Mouse (Mus musculus): ENCODE data around the gene Fcor. TPM values are rescaled to one million over a fixed set of nuclear protein-coding genes. Genes with fewer than 3 reads are reported as not detected.

Gene Fcor
- polyA plus RNA-seq, 1 experiment from 2014 or later, result 19.4 TPM

DNA sequence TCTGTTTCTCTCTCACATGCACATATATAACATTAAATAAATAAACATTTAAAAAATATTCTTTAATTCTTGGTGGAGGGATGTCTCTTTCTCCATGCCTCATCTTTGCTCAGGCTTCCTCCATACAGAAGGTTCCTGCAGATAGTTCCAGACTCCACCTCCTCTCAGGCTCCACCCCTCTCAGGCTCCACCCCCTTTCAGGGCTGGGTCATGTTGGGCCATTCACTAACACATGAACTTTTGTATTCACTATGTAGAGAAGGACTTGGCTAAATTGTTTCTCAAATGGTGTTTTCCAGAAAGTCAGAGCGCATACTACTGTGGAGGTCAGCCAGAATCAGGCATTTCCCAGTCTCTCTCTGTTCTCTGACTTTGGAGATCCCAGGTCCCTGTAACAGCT, 29.3 kb upstream of the Fcor start:
- Histone ChIP-seq H3K9ac (replicated peaks; ENCODE audit: low read depth, low read length) (no peak overlapping the region), H3K27ac (ENCODE audit: low read length) (no peak overlapping the region), H3K4me3 (ENCODE audit: low read depth, low read length) (no peak overlapping the region), H3K4me2 (replicated peaks; ENCODE audit: low read depth, low read length) (no peak overlapping the region), H3K4me1 (ENCODE audit: control insufficient read depth, insufficient read depth, low read length) (no peaks in the 10 kb centered on the region), H3K36me3 (ENCODE audit: control insufficient read depth, insufficient read depth, low read length) (no peaks in the 10 kb centered on the region), H3K27me3 (ENCODE audit: control insufficient read depth, insufficient read depth, low read length) (no peaks in the 10 kb centered on the region), H3K9me3 (ENCODE audit: control insufficient read depth, low read depth, low read length) (no peaks in the 10 kb centered on the region)
- WGBS, result 97% methylated on average over 1 of the region's 1 CpGs
- no peak for ATAC-seq (ENCODE audit: insufficient number of reproducible peaks, insufficient read depth, low FRiP score, low read depth)

- no peaks in the 10 kb centered on the region for H3K9me3 ChIP-seq (ENCODE audit: control insufficient read depth, low read depth, low read length)
- H3K4me2 ChIP-seq (replicated peaks; ENCODE audit: low read depth, low read length), result no peak within 1 kb of the TSS
- no peak within 1 kb of the TSS for H3K9ac ChIP-seq (replicated peaks; ENCODE audit: low read depth, low read length)
- no peaks in the 10 kb centered on the region for H3K36me3 ChIP-seq (ENCODE audit: control insufficient read depth, insufficient read depth, low read length)
- ATAC-seq (ENCODE audit: insufficient number of reproducible peaks, insufficient read depth, low FRiP score, low read depth), result no peak
- no peak within 1 kb of the TSS for H3K27ac ChIP-seq (ENCODE audit: low read length)
- no peaks in the 10 kb centered on the region for H3K4me1 ChIP-seq (ENCODE audit: control insufficient read depth, insufficient read depth, low read length)
- WGBS, result 85% methylated on average over 3 of the region's 3 CpGs
- H3K4me3 ChIP-seq (ENCODE audit: low read depth, low read length), result no peak within 1 kb of the TSS
- H3K27me3 ChIP-seq (ENCODE audit: control insufficient read depth, insufficient read depth, low read length), result no peaks in the 10 kb centered on the region
Observed at GRCm38 (mm10) chr8:3694121-3694520, 22.0 kb upstream of the Fcor start, which contains the start of gene Fcer2a. Gene Fcer2a, minus strand, starts transcription at chr8:3694175.

GRCm38 (mm10) chr8:3690774-3691173, 18.6 kb upstream of the Fcor start:
- Histone ChIP-seq H3K4me3 (ENCODE audit: low read depth, low read length) (no peak overlapping the region), H3K4me1 (ENCODE audit: control insufficient read depth, insufficient read depth, low read length) (no peaks in the 10 kb centered on the region), H3K27me3 (ENCODE audit: control insufficient read depth, insufficient read depth, low read length) (no peaks in the 10 kb centered on the region), H3K36me3 (ENCODE audit: control insufficient read depth, insufficient read depth, low read length) (no peaks in the 10 kb centered on the region), H3K4me2 (replicated peaks; ENCODE audit: low read depth, low read length) (no peak overlapping the region), H3K9ac (replicated peaks; ENCODE audit: low read depth, low read length) (no peak overlapping the region), H3K9me3 (ENCODE audit: control insufficient read depth, low read depth, low read length) (no peaks in the 10 kb centered on the region), H3K27ac (ENCODE audit: low read length) (no peak overlapping the region)
- WGBS, result 77% methylated on average over 3 of the region's 3 CpGs
- ATAC-seq (ENCODE audit: insufficient number of reproducible peaks, insufficient read depth, low FRiP score, low read depth), result no peak

GRCm38 (mm10) chr8:3687537-3687936, 15.4 kb upstream of the Fcor start:
- Histone ChIP-seq H3K4me1 (ENCODE audit: control insufficient read depth, insufficient read depth, low read length) (no peaks in the 10 kb centered on the region), H3K36me3 (ENCODE audit: control insufficient read depth, insufficient read depth, low read length) (no peaks in the 10 kb centered on the region), H3K4me2 (replicated peaks; ENCODE audit: low read depth, low read length) (no peak overlapping the region), H3K27me3 (ENCODE audit: control insufficient read depth, insufficient read depth, low read length) (no peaks in the 10 kb centered on the region), H3K9ac (replicated peaks; ENCODE audit: low read depth, low read length) (no peak overlapping the region), H3K4me3 (ENCODE audit: low read depth, low read length) (no peak overlapping the region), H3K9me3 (ENCODE audit: control insufficient read depth, low read depth, low read length) (no peaks in the 10 kb centered on the region), H3K27ac (ENCODE audit: low read length) (no peak overlapping the region)
- WGBS, result 74% methylated on average over 6 of the region's 6 CpGs
- no peak for ATAC-seq (ENCODE audit: insufficient number of reproducible peaks, insufficient read depth, low FRiP score, low read depth)

GRCm38 (mm10) chr8:3685422-3685821, 13.3 kb upstream of the Fcor start:
- Histone ChIP-seq H3K4me3 (ENCODE audit: low read depth, low read length) (no peak overlapping the region), H3K27ac (ENCODE audit: low read length) (no peak overlapping the region), H3K4me2 (replicated peaks; ENCODE audit: low read depth, low read length) (no peak overlapping the region), H3K9ac (replicated peaks; ENCODE audit: low read depth, low read length) (no peak overlapping the region), H3K27me3 (ENCODE audit: control insufficient read depth, insufficient read depth, low read length) (no peaks in the 10 kb centered on the region), H3K4me1 (ENCODE audit: control insufficient read depth, insufficient read depth, low read length) (no peaks in the 10 kb centered on the region), H3K9me3 (ENCODE audit: control insufficient read depth, low read depth, low read length) (no peaks in the 10 kb centered on the region), H3K36me3 (ENCODE audit: control insufficient read depth, insufficient read depth, low read length) (peaks cover 2% of the 10 kb centered on the region; the same call in 1 of the 2 replicates)
- 68% methylated on average over 5 of the region's 5 CpGs for WGBS
- ATAC-seq (ENCODE audit: insufficient number of reproducible peaks, insufficient read depth, low FRiP score, low read depth), result no peak

- no peak for ATAC-seq (ENCODE audit: insufficient number of reproducible peaks, insufficient read depth, low FRiP score, low read depth)
- no peak overlapping the region for H3K27ac ChIP-seq (ENCODE audit: low read length)
- no peaks in the 10 kb centered on the region for H3K9me3 ChIP-seq (ENCODE audit: control insufficient read depth, low read depth, low read length)
Observed at GRCm38 (mm10) chr8:3684530-3684929, 12.4 kb upstream of the Fcor start.

GRCm38 (mm10) chr8:3683408-3684176, 11.4 kb upstream of the Fcor start:
- WGBS, result 70% methylated on average over 6 of the region's 6 CpGs
- H3K4me2 ChIP-seq (replicated peaks; ENCODE audit: low read depth, low read length), result no peak overlapping the region
- H3K36me3 ChIP-seq (ENCODE audit: control insufficient read depth, insufficient read depth, low read length), result peaks cover 19% of the 10 kb centered on the region
- H3K4me3 ChIP-seq (ENCODE audit: low read depth, low read length), result no peak overlapping the region
- no peaks in the 10 kb centered on the region for H3K9me3 ChIP-seq (ENCODE audit: control insufficient read depth, low read depth, low read length)
- H3K27ac ChIP-seq (ENCODE audit: low read length), result no peak overlapping the region
- ATAC-seq (ENCODE audit: insufficient number of reproducible peaks, insufficient read depth, low FRiP score, low read depth), result no peak
- H3K27me3 ChIP-seq (ENCODE audit: control insufficient read depth, insufficient read depth, low read length), result no peaks in the 10 kb centered on the region
- H3K4me1 ChIP-seq (ENCODE audit: control insufficient read depth, insufficient read depth, low read length), result no peaks in the 10 kb centered on the region
- no peak overlapping the region for H3K9ac ChIP-seq (replicated peaks; ENCODE audit: low read depth, low read length)

More at GRCm38 (mm10) chr8:3684530-3684929, 12.4 kb upstream of the Fcor start:
- Histone ChIP-seq H3K4me1 (ENCODE audit: control insufficient read depth, insufficient read depth, low read length) (no peaks in the 10 kb centered on the region), H3K36me3 (ENCODE audit: control insufficient read depth, insufficient read depth, low read length) (peaks cover 11% of the 10 kb centered on the region; the same call in 1 of the 2 replicates), H3K9ac (replicated peaks; ENCODE audit: low read depth, low read length) (no peak overlapping the region), H3K4me2 (replicated peaks; ENCODE audit: low read depth, low read length) (no peak overlapping the region), H3K27me3 (ENCODE audit: control insufficient read depth, insufficient read depth, low read length) (no peaks in the 10 kb centered on the region), H3K4me3 (ENCODE audit: low read depth, low read length) (no peak overlapping the region)

- WGBS, result 88% methylated on average over 5 of the region's 5 CpGs
- peaks cover 2% of the 10 kb centered on the region; the same call in 1 of the 2 replicates for H3K4me1 ChIP-seq (ENCODE audit: control insufficient read depth, insufficient read depth, low read length)
- no peak overlapping the region for H3K27ac ChIP-seq (ENCODE audit: low read length)
- ATAC-seq (ENCODE audit: insufficient number of reproducible peaks, insufficient read depth, low FRiP score, low read depth), result no peak
- H3K27me3 ChIP-seq (ENCODE audit: control insufficient read depth, insufficient read depth, low read length), result no peaks in the 10 kb centered on the region
- peaks cover 19% of the 10 kb centered on the region for H3K36me3 ChIP-seq (ENCODE audit: control insufficient read depth, insufficient read depth, low read length)
- no peaks in the 10 kb centered on the region for H3K9me3 ChIP-seq (ENCODE audit: control insufficient read depth, low read depth, low read length)
- no peak overlapping the region for H3K9ac ChIP-seq (replicated peaks; ENCODE audit: low read depth, low read length)
- H3K4me2 ChIP-seq (replicated peaks; ENCODE audit: low read depth, low read length), result no peak overlapping the region
- H3K4me3 ChIP-seq (ENCODE audit: low read depth, low read length), result no peak overlapping the region
Observed at GRCm38 (mm10) chr8:3682435-3682834, 10.3 kb upstream of the Fcor start.

DNA sequence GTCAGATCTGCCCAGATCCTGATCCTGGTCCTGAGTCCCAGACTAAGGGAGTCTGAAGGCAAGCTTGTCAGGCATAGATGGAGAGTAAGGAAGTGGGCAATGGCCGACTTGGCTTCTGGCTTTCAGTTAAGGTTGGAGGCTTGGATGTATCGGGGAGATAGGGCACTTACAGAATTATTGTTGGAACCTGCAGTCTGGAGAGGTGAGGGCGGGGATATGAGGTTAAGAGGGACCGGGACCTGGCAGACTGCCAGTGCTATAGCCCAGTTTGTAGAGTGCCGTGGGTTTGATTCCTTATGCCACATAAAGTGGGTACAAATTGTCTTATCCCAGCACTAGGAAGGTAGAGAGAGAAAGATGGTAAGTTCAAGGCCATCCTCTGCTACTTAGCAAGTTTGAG, 7.5 kb upstream of the Fcor start:
- Histone ChIP-seq H3K4me3 (ENCODE audit: low read depth, low read length) (no peak overlapping the region), H3K27ac (ENCODE audit: low read length) (no peak overlapping the region), H3K36me3 (ENCODE audit: control insufficient read depth, insufficient read depth, low read length) (peaks cover 19% of the 10 kb centered on the region), H3K27me3 (ENCODE audit: control insufficient read depth, insufficient read depth, low read length) (no peaks in the 10 kb centered on the region), H3K9ac (replicated peaks; ENCODE audit: low read depth, low read length) (no peak overlapping the region), H3K4me2 (replicated peaks; ENCODE audit: low read depth, low read length) (no peak overlapping the region), H3K9me3 (ENCODE audit: control insufficient read depth, low read depth, low read length) (no peaks in the 10 kb centered on the region), H3K4me1 (ENCODE audit: control insufficient read depth, insufficient read depth, low read length) (peaks cover 3% of the 10 kb centered on the region; the same call in 1 of the 2 replicates)
- WGBS, result 86% methylated on average over 5 of the region's 5 CpGs
- ATAC-seq (ENCODE audit: insufficient number of reproducible peaks, insufficient read depth, low FRiP score, low read depth), result no peak
